Mouse (Mus musculus): ENCODE data around the gene Zbtb32.

Gene Zbtb32

GRCm38 (mm10) chr7:30564970-30565571 lies 33.6 kb downstream of the Zbtb32 start, which contains the start of gene Igflr1:
Igflr1 (plus strand) TSS chr7:30565427.
- no peak for DNase-seq

- DNase-seq, result no peak
Measured at GRCm38 (mm10) chr7:30563906-30564280, 34.8 kb downstream of the Zbtb32 start.

DNA sequence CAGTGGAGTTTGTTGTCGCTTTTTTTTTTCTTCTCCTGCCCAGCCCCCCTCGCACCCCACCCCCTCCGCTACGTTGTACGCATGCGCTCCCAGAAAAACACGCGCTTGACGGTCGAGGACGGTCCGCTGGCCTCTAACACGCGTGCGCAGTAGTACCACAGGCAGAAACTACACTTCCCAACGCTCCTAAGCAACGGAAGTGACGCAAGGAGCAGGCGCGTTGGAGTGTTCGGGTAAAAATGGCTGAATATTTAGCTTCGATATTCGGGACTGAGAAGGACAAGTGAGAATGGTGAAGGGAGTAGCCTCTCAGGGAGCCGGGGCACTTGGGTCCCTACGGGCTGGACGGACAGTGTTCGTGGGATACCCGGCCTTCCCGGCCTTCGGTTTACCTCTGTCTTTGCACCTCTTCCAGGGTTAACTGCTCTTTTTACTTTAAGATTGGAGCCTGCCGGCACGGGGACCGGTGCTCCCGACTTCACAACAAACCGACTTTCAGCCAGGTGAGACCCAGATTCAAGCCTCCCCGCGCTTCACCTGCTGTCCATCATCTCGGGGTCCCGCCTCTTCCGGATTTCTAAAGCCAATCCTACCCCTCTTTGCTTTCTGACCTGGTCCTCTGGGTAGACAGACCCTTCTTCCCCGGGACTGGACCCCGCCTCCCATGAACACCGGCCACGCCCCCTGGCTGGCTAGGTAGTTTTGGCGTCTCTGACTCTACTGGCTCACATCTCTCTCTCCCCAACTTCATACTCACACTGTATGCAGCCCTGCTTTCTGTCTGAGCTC lies 35.4 kb downstream of the Zbtb32 start, which contains the start of the genes U2af1l4, Gm49396 and Psenen:
Gene U2af1l4 (plus strand): TSS at position 185 of the 789 bp plus-strand sequence.
Gene Gm49396 (plus strand): TSS at position 228 of the 789 bp plus-strand sequence.
Gene Psenen (minus strand): TSS at position 511 of the 789 bp plus-strand sequence.
- DNase-seq, result peak; percentile 94 to 98

GRCm38 (mm10) chr7:30562526-30563116 lies 36.1 kb downstream of the Zbtb32 start:
- no peak for DNase-seq

GRCm38 (mm10) chr7:30560296-30560695 lies 38.4 kb downstream of the Zbtb32 start:
- DNase-seq, result no peak

DNA sequence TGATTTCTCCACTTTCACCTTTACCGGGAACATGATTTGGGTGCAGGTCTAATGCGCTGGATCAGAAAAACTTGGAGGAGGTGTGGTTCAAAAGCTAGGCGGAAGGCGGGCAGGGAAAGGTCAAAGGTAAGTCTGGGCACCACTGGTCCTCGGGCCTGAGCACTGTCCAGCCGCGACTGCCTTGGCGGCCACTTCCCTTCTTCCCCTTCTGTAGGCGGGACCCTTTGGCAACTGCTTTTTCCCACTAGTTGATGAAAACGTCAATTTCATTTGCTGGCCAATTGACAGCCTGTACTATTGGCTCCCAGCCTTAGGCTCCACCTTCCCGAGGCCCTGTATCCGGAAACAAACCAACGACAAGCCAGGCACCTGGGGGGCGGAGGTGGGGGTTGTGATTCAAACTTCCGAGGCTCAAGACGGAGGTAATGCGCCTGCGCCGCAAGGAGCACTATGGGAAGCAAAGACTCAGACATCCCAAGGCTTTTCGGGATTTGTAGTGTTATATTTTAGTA lies 39.2 kb downstream of the Zbtb32 start, which contains the start of gene Lin37:
Gene Lin37 (minus strand): TSS at position 396 of the 512 bp plus-strand sequence.
- DNase-seq, result peak; percentile 98 to 99

DNA sequence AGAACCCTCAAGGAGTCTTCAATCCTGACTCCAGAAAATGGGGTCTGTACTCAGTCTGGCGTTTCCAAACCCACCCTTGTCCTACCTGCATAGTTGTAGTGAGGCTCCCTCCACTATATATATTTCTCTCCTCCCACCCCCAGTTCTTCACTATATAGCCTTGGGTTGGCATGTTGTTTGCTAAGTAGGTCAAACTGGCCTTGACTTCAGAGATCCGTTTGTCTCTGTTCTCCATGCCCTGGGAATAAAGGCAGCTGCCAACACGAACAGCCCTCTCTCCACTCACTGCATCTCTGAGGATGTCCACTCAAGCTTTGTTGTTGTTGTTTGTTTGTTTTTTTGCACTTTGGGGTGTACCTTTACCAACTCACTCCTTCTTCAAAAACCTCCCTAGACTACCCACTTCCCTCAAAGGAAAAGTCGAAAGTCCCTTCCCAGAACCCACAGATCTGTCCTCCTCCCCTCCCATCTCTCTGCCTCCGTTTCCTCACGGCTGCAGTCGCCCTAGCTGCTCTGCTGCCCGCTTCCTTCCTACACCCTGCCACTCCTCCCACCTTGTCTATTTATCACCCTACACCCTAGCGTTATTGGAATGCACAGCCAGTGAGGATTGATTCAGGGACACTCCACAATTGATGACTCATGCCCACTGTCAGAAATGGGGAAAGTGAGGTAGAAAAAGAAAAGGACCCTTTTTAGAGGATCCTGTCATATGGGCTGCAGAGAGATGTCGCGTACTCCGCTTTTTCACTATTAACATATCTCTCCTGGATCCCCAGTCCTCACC lies 39.9 kb downstream of the Zbtb32 start:
- no peak for DNase-seq

- no peak for DNase-seq
Measured at GRCm38 (mm10) chr7:30557901-30558514, 40.7 kb downstream of the Zbtb32 start.

DNA sequence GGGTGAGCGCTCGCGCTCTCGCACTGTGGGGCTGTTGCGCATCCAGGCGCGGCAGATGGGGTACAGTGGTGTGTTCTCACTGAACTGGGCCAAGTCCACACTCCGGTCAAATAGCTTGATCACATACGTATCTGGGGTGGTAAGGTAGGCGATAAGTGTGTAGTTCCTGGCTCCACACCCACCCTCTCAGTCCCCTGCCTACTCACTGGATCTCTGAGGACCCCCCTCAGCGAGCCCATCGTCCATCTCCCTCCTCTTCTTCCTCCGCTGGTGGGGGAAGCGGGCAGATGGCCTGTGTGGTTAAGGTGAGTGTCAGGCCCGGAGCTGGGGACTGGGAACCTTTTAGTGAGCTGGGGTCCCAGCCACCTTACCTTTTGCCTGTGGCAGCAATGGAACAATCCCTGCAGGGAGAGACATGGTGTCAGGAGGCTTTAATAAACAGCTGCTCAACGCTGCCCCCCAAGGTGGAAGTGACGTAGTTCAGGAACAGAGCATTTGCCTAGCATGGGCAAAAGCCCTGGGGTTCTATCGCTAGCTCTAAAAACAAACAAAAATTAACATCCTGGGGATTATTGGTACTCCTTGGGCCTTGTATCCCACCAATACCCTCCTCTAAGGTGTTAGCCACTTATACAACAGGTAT lies 41.7 kb downstream of the Zbtb32 start:
- DNase-seq, result peak in 1 of 2 experiments; percentile 45

DNA sequence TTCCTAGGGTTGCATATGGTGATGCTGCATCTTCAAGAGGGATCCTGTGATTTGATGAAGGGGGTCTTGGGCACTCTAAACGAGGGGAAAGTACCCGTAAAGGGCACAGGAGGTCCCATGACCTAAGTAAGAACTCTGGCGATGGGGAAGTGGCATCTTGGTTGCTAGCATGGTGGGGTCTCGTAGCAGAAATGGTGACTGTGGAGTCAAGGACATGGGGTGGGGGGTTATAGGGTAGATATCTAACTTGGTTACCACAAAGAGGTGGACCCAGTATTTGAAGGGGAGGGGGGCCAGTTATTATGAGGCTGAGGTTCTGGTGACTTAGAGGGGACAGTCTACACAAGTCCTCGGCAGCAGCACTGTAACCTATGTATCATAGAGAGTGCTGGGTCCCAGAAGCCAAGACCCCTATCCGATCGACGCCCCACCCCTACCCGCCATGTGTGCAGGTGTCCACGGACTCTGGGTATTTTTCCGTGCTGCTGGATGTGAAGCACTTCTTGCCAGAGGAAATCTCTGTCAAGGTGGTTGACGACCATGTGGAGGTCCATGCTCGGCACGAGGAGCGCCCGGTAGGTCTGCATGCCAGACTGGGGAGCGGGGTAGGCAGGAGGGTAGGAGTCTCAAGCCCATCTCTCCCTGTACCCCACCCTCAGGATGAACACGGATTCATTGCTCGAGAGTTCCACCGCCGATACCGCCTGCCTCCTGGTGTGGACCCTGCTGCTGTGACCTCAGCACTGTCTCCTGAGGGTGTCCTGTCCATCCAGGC lies 44.7 kb downstream of the Zbtb32 start:
- DNase-seq, result peak in 1 of 2 experiments; percentile 45

- DNase-seq, result peak; percentile 74 to 78
Measured at GRCm38 (mm10) chr7:30553021-30553589, 45.6 kb downstream of the Zbtb32 start.

GRCm38 (mm10) chr7:30552102-30553020 lies 46.3 kb downstream of the Zbtb32 start, which contains the start of the genes Hspb6 and Proser3:
Hspb6 (plus strand) TSS chr7:30552178.
Proser3 (minus strand) TSS chr7:30552299.
- DNase-seq, result peak; percentile 97

DNA sequence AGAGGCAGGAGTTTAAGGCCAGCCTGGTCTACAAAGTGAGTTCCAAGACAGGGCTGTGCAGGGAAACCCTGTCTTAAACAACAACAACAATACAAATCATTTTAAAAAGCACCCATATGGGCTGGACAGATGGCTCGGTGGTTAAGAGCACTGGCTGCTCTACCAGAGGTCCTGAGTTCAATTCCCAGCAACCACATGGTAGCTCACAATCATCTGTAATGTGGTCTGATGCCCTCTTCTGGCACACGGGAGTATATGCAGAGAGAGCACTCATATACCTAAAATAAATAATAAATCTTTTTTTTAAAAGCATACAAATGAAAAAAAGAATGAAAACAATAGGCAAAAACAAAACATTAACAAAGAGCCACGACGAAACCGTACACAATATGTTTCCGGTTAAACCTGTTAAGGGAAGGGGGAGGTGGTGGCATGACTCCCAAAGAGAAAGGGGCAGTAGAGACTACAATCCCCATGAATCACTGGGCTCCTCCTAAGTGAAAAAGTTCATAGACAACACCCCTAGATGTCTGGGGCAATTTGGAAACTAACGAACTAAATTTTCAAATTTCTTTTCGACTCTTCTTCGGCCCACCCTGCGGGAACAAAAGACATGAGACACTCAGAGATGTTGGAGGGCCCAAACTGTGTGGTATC lies 47.1 kb downstream of the Zbtb32 start:
- no peak for DNase-seq

DNA sequence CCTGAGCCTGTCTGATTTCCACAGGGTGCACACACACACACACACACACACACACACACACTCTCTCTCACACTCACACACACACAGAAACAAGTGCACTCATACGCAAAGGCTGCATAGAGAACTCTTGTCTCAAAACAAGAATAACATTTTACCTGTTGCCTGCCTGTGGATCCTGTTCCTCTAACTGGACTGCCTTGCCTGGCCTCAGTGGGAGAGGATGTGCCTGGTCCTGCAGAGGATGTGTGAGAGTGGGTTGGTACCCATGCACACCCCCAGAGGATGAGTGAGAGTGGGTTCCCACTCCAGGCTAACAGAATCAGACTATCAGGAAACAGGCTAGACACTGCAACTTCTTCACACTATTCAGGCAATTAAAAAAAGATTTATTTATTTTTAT lies 48.1 kb downstream of the Zbtb32 start:
- DNase-seq, result no peak

GRCm38 (mm10) chr7:30549880-30550279 lies 48.8 kb downstream of the Zbtb32 start:
- no peak for DNase-seq

DNA sequence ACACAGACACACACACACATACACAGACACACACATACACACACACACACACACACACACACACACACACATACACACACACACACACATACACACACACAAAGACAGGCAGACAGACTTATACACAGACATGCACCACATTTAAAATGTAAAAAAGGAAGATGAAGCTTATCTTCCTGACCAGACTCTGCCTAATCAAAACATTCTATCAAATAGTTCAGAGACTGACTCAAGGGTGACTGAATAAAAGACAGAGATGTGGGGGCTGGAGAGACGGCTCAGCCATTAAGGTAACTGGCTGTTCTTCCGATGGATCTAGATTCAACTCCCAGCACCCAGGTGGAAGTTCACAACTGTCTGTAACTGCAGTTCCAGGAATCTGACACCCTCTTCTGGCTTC lies 54.4 kb downstream of the Zbtb32 start:
- DNase-seq, result no peak

- no peak for DNase-seq
Measured at GRCm38 (mm10) chr7:30540572-30540971, 58.1 kb downstream of the Zbtb32 start.
